8 mouse cellular contexts compared by ENCODE assay signal in genomic region chr15:99817343-99818235, GRCm38 (mm10). TPM values are rescaled to one million over a fixed set of nuclear protein-coding genes. Genes with fewer than 3 reads are reported as not detected.
DNase-seq lines count a peak whose midpoint lies in the region; ATAC-seq lines count a peak whose summit lies in the region.

No protein-coding gene starts in this region.

- WGBS in heart, embryonic 14.5 days: 33% methylated on average over 8 of the region's 8 CpGs
- WGBS in forebrain, embryonic 16.5 days: 28% methylated on average over 8 of the region's 8 CpGs
- 59% methylated on average over 8 of the region's 8 CpGs for WGBS in macrophage (ENCODE audit: missing documents)

- peak overlapping the region; percentile 39 to 60 for H3K4me3 ChIP-seq in heart, embryonic 14.5 days (ENCODE audit: control insufficient read depth in 1 of 2, insufficient read depth in 1 of 2, low read depth in 1 of 2, low read length in 2 of 2)
- peak overlapping the region; percentile 20 for H3K4me3 ChIP-seq in forebrain, embryonic 16.5 days (replicated peaks; ENCODE audit: low read length)
- peak overlapping the region; percentile 53 for H3K4me3 ChIP-seq in macrophage (ENCODE audit: inconsistent target)

- no peak for DNase-seq in heart, postnatal 4 days
- DNase-seq in Muller cell, postnatal 12 days (ENCODE audit: inconsistent ontology term): peak; percentile 7
- no peak for DNase-seq in cerebellum, postnatal 25 days
- no peak for DNase-seq in left cerebral cortex, postnatal 14 days (ENCODE audit: low spot score in 2 of 2)

- H3K4me1 ChIP-seq in heart, embryonic 14.5 days (ENCODE audit: control insufficient read depth in 2 of 2, insufficient read depth in 2 of 2, low read length in 2 of 2): peaks cover 0 to 4% of the 10 kb centered on the region in 2 experiments; a peak in 1 of 4 replicates
- H3K4me1 ChIP-seq in forebrain, embryonic 16.5 days (replicated peaks; ENCODE audit: control insufficient read depth, insufficient read depth, low read length): peaks cover 29% of the 10 kb centered on the region

- peak overlapping the region; percentile 76 for H3K4me2 ChIP-seq in heart, embryonic 14.5 days (ENCODE audit: low read length)
- H3K4me2 ChIP-seq in forebrain, embryonic 16.5 days (ENCODE audit: low read length): peak overlapping the region; percentile 50

- H3K9ac ChIP-seq in heart, embryonic 14.5 days (ENCODE audit: low read length): peak overlapping the region; percentile 84
- 0 out of 2 replicates have a peak overlapping the region, but pooled peaks have one; percentile 13 for H3K9ac ChIP-seq in forebrain, embryonic 16.5 days (replicated peaks; ENCODE audit: low read depth, low read length)

- H3K9me3 ChIP-seq in heart, embryonic 14.5 days (ENCODE audit: control insufficient read depth, low read length): 0 out of 2 replicates have a peak, but pooled peaks cover 4% of the 10 kb centered on the region
- no peaks in the 10 kb centered on the region for H3K9me3 ChIP-seq in forebrain, embryonic 16.5 days (ENCODE audit: control insufficient read depth, low read length)

- peaks cover 16% of the 10 kb centered on the region; the same call in 1 of the 2 replicates for H3K36me3 ChIP-seq in heart, embryonic 14.5 days (ENCODE audit: control insufficient read depth, insufficient read depth, low read length)
- H3K36me3 ChIP-seq in forebrain, embryonic 16.5 days (ENCODE audit: control insufficient read depth, insufficient read depth): no peaks in the 10 kb centered on the region; the same call in 1 of the 2 replicates
- H3K36me3 ChIP-seq in macrophage (ENCODE audit: inconsistent target): no peaks in the 10 kb centered on the region

- intact Hi-C loops in left cerebral cortex, postnatal 14 days (cut with DNase I): loop anchor here (10.0 kb wide), 1 partner anchor 57 kb away; the partner anchor contains the start of gene Lima1

- peak overlapping the region; percentile 91 to 96 for H3K27ac ChIP-seq in heart, embryonic 14.5 days (replicated peaks in 1 of 2; ENCODE audit: control insufficient read depth in 1 of 2, insufficient read depth in 1 of 2, low read depth in 2 of 2, low read length in 2 of 2)
- H3K27ac ChIP-seq in forebrain, embryonic 16.5 days (ENCODE audit: low read length): peak overlapping the region; percentile 94
- peak overlapping the region; percentile 75 for H3K27ac ChIP-seq in macrophage

- no peaks in the 10 kb centered on the region for H3K27me3 ChIP-seq in heart, embryonic 14.5 days (ENCODE audit: control insufficient read depth, insufficient read depth, low read length)
- H3K27me3 ChIP-seq in forebrain, embryonic 16.5 days (replicated peaks; ENCODE audit: control insufficient read depth, insufficient read depth, low read length): no peaks in the 10 kb centered on the region

- no peak for ATAC-seq in heart, embryonic 14.5 days (ENCODE audit: insufficient number of reproducible peaks, insufficient read depth, low FRiP score, low read depth)
- peak; percentile 71 for ATAC-seq in forebrain, embryonic 16.5 days
- ATAC-seq in granulocyte monocyte progenitor cell, adult 5-6 weeks (replicated peaks; ENCODE audit: poor library complexity, severe bottlenecking): no peak

- peaks cover 66% of the 10 kb centered on the region for H3K79me2 ChIP-seq in macrophage (ENCODE audit: inconsistent target)

RNA-seq across cellular contexts. Expression of gene Cers5, which starts 44.9 kb away (rescaled TPM):
- polyA plus RNA-seq in heart, embryonic 14.5 days (2014; fragmentation: Nextera tagmentation; extraction: Ambion mirVana): 55.3 and 60.8 TPM in 2 replicates
- 10 to 100 TPM; 29.3 to 31.3 TPM for total RNA-seq in heart, postnatal 4 days (2021)
- polyA plus RNA-seq in forebrain, embryonic 16.5 days (2015; fragmentation: Nextera tagmentation; extraction: Ambion mirVana): 74.7 and 77.9 TPM in 2 replicates
- total RNA-seq in macrophage (2018; cell fraction: chromatin; rRNA removed): 10 to 100 TPM; 11.1 to 77.2 (median 45.3) TPM
- 10 to 100 TPM; 20.4 to 46.7 (median 31.2) TPM for total RNA-seq in macrophage (2018; cell fraction: cytosol; rRNA removed)
- 10 to 100 TPM; 12.9 to 83.5 (median 40.7) TPM for total RNA-seq in macrophage (2018; cell fraction: nucleus; rRNA removed)
- 30.6 to 52.5 TPM (median 40.5 TPM) in 3 replicates for polyA plus RNA-seq in macrophage (2018)
- total RNA-seq in left cerebral cortex, postnatal 14 days (2021): 10 to 100 TPM; 38.9 to 39.6 TPM
- total RNA-seq in granulocyte monocyte progenitor cell, adult 5-6 weeks (2014; fragmentation: Nextera tagmentation): 34.8 and 58.3 TPM in 2 replicates
- 17.9 and 24.5 TPM in 2 replicates for total RNA-seq in granulocyte monocyte progenitor cell, adult 5-6 weeks (2017)

RNA-seq across cellular contexts. Expression of gene Lima1, which starts 57.7 kb away (rescaled TPM):
- polyA plus RNA-seq in heart, embryonic 14.5 days (2014; fragmentation: Nextera tagmentation; extraction: Ambion mirVana): 16.9 and 18.6 TPM in 2 replicates
- total RNA-seq in heart, postnatal 4 days (2021): 10 to 100 TPM; 26.9 to 32.3 TPM
- 38.0 and 43.5 TPM in 2 replicates for polyA plus RNA-seq in forebrain, embryonic 16.5 days (2015; fragmentation: Nextera tagmentation; extraction: Ambion mirVana)
- 100 to 1,000 TPM in 18 of 26 experiments, 10 to 100 TPM in 8; 46.4 to 361 (median 119) TPM for total RNA-seq in macrophage (2018; cell fraction: chromatin; rRNA removed)
- 100 to 1,000 TPM in 1 of 26 experiments, 10 to 100 TPM in 25; 34.0 to 109 (median 53.6) TPM for total RNA-seq in macrophage (2018; cell fraction: cytosol; rRNA removed)
- 100 to 1,000 TPM in 5 of 26 experiments, 10 to 100 TPM in 21; 36.8 to 152 (median 80.4) TPM for total RNA-seq in macrophage (2018; cell fraction: nucleus; rRNA removed)
- polyA plus RNA-seq in macrophage (2018): 43.9 to 108 TPM (median 59.6 TPM) in 3 replicates
- total RNA-seq in left cerebral cortex, postnatal 14 days (2021): 10 to 100 TPM; 10.2 to 13.4 TPM
- 3.5 and 13.8 TPM in 2 replicates for total RNA-seq in granulocyte monocyte progenitor cell, adult 5-6 weeks (2014; fragmentation: Nextera tagmentation)
- total RNA-seq in granulocyte monocyte progenitor cell, adult 5-6 weeks (2017): 3.0 and 7.2 TPM in 2 replicates
